Mouse (Mus musculus) adrenal gland, adult 2 months (tissue): ENCODE measurements at regions not wholly inside any gene's neighbourhood (a gene's known extent, or its start where the extent isn't known, plus 50 kb on each side); places are given as distances from the start of the nearest gene placed in this dataset.
A peak's percentile ranks its signal among the peaks of the same experiment; 100 is the strongest.

Experiments used
- DNase-seq: peaks from one replicate; pipeline ENCODE4 v3.0.0; 2021

DNA sequence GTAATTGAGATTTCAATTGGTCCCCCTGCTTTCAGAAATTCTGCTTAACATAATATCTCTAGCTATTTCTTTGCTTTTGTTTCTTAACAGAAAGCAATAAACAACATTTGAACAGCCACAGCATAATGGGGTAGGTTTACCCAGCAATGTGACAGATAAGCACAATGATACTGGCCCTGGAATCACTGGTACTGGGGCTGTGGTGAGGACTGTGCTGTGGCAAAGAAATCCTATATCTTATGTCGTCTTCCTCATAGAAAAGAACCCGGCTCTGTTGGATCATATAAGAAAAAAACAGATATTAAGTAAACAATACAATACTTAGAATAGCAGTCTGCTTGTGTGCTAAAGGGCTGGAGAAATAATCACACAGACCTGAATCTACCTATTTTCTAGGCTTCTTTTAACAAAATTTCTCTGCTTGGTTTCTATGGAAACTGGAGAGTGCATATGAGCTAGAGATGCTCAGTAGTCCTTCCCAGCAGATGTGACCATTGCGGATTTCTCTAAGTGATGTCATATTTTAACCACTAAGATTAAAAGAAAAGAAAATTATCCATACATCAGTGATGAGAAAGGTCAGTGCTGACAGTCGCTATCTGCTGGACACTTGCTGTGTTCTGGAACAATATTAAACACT is 119.8 kb upstream of the Gnao1 start:
- DNase-seq = no peak

DNA sequence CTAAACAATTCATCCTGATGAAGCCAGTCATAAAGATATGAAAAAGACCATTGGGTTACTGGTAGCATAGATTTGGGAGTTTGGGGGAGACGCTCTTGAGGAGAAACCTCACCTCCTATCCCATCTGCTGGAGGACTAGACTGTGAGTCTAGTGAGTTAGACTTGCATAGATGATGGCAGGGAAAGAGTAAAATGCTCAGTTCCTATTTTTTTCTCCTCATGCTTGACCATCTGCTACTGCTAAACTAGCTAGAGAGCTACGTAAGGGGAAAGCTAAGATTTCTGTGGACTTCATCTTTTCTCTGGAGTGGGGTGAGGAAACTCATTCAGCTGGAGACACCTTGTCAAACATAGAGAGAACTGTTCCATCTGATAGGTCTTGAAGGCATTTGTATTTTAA is 118.4 kb upstream of the Gnao1 start:
- DNase-seq = no peak

- no peak for DNase-seq
Observed at GRCm38 (mm10) chr8:93691826-93692225, 117.9 kb upstream of the Gnao1 start.

GRCm38 (mm10) chr8:93697206-93697605 is 112.6 kb upstream of the Gnao1 start:
- DNase-seq = no peak

GRCm38 (mm10) chr8:93698508-93698907 is 111.3 kb upstream of the Gnao1 start:
- no peak for DNase-seq

GRCm38 (mm10) chr8:93701391-93701790 is 108.4 kb upstream of the Gnao1 start:
- DNase-seq = no peak

GRCm38 (mm10) chr8:93712066-93712706 is 97.6 kb upstream of the Gnao1 start:
- no peak for DNase-seq

DNA sequence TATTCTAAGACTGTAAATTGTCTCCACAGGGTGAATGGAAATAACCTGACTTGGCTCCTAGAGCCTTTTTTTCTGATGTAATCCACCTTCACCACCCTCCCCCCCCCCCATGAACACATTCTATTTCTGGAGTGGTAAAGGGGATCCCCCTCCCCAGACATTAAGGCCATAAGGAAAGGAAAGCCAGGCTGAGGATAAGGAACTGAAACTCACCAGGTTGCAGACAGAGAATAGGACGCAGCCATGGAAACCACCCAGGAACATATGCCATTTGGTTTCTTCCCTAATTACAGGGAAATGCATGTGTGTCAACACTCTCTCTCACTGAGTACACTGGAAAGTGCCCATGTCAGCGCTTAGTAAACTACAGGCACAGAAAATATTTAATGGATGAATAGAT is 96.5 kb upstream of the Gnao1 start:
- DNase-seq = no peak

- peak; percentile 22 for DNase-seq
Observed at GRCm38 (mm10) chr8:93724896-93725489, 84.8 kb upstream of the Gnao1 start.

DNA sequence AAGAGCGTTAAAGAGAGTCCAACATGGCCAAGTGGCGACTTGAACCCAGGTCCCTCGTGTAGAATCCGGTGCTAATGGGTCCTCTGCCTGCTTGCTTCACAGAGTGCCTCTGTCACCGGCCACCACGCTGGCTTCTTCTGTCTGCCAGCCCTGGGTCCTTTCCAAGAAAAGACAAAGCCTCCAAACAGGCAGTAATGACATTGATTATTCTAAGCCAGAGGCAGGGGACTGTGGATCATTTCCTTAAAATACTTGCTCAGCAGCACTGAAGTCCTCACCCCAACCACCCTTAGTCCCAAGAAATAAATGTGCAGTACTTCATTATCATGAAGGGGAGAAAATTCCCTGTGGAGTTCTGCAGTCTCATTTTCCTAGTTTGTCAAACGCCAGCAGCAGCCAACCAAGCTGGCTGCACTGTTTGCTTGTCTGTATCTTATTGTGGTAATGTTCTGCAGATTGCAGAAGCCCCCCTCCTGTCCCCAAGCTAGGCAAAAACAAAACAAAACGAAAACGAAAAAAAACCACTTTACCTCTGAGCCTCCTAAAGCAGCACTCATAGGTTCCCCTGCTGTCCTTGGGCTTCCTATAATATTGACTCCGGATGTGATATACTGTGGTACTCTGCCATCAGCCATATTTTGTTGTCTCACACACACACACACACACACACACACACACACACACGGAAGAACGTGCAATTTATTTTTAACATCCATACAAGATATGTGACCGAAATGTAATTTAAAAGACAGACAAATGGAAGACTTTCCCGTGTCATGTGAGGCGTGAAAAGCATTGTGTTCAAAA is 80.4 kb upstream of the Gnao1 start:
- no peak for DNase-seq

DNA sequence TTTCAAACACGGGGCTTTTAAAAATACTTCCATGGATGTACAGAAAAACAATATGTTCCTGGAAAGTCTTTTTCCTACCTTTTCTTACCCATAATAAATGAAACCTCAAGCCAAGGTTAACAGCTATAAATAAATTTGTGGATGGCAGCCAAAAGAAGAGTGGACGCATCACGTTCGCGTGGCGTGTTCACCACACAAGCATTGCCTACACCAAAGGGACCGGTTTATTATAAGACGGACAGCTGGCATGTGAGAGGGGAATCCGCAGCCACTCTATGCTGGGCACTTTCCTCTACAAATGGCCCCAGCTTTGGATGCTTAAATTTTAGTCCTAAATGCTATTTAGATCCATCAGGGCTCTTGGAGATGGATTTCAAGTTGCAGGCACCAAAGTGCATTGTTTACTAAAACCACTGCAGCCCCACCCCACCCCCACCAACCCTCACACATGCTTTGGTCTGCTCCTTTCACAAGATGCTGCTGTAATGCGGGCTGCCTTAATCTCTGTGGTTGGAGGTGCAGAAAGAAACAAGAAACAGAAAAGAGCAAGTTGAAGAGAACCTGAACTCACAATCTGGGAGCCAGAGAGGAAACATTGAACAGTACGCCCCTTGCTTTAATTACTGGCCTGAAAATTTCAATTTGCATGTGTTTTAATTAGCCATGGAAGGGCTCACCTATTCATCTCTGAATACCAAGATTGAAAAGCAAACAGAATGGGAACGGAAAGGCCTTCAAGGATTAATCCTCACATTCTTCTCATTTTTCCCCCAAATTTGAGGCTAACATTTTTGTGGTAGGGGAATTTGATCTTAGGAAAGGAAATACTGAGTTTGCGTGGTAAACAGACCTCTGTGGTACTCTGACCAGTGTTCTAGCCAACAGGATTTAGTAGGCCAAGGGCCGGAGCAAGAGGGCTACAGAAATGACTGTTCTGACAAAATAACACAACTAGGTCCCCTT is 78.7 kb upstream of the Gnao1 start:
- no peak for DNase-seq

DNA sequence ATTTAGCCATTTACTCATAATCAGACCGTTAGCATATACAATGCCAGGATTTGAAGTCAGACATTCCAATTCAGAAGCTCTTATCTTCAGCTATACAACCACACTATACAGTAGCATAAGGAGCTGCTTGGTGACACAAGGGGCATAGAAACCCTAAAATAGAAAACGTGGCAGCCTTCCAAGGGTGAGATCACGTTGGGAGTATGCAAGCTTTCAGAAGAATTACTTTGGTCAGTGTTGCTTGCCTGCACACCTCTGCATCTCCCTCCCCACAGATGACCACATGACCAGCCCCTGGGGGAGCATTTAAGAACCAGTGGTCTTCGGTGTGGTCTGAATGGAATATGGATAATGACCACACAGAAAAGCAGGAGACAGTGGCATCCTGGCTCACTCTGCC is 74.9 kb upstream of the Gnao1 start:
- no peak for DNase-seq

DNA sequence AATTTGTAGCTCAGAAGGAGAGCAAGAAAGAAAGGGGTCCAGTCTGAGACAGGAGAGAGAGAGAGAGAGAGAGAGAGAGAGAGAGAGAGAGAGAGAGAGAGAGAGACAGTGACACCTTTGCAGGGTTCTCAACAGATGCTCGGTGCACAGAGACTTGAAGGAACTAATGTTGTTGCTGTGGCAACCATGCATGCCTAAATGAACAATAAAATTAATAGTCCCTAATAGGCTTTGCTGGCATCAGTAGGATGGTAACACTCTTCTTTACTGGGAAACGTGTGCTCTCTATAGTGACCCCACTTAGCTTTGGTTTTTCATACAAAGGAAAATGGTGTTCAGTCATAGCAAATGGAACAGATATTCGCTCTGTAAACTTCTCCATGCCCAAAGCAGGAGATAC is 69.5 kb upstream of the Gnao1 start:
- DNase-seq = no peak

DNA sequence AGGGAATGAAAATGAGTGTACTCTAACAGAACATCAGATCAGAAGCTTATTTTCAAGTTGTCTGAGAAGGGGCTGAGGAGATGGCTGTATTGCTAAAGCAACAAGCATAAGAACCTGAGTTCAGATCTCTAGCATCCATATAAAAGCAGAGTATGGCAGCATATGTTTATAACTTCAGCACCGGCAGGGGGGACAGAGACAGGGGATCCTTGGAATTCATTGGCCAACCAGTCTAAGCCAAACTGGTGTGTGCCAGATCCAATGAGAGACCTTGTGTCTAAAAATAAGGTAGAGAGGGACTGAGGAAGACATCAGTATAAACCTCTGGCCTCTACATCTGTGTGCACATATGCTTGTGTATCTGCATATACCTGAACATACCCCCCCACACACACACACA is 61.0 kb upstream of the Gnao1 start:
- DNase-seq = no peak

DNA sequence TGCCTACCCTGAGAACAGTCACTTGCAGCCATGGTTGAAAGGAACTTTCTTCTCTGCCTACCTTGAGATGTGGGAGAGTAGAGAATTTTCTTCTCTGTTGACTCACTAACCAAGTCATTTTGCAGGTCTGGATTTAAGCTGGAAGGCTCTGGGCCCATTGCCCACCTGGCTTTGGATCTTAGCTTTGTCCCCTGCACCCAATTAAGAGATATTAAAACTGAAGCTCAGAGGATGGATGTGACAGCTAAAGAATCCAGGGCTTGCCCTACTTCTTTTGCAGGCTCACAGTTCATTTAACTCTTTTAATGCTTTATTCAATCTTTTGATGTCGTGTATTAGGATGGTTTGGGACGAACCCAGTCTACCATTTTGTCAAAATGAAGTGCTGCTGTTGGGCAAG is 58.8 kb upstream of the Gnao1 start:
- DNase-seq = no peak

- DNase-seq = no peak
Observed at GRCm38 (mm10) chr8:93755981-93756380, 53.8 kb upstream of the Gnao1 start.
